Mouse (Mus musculus): ENCODE results near the gene Ppfibp1. TPM values are rescaled to one million over a fixed set of nuclear protein-coding genes. Genes with fewer than 3 reads are reported as not detected.

Gene Ppfibp1
- total RNA-seq (2023): 9.2 TPM

GRCm38 (mm10) chr6:146887958-146888659 is at the start of gene Ppfibp1:
Gene Ppfibp1, plus strand, starts transcription at chr6:146888487.

GRCm38 (mm10) chr6:146850050-146850449 is 38.2 kb upstream of the Ppfibp1 start, which contains the start of gene Smco2:
Gene Smco2, plus strand, starts transcription at chr6:146850104.

GRCm38 (mm10) chr6:146954258-146954657 is 66.0 kb downstream of the Ppfibp1 start, which contains the start of gene 1700034J05Rik:
Gene 1700034J05Rik, minus strand, starts transcription at chr6:146954422.

GRCm38 (mm10) chr6:147032303-147032925 is 144.1 kb downstream of the Ppfibp1 start, which contains the start of gene Rep15:
Gene Rep15, plus strand, starts transcription at chr6:147032584.

GRCm38 (mm10) chr6:147042291-147043290 is 154.3 kb downstream of the Ppfibp1 start, which contains the start of gene Mrps35:
Gene Mrps35, plus strand, starts transcription at chr6:147042764.

Other genes starting within 250 kb of the Ppfibp1 start
- gene Med21, start 245.9 kb upstream of the Ppfibp1 start, total RNA-seq (2023): 39.0 TPM
- 5.9 TPM for gene Tm7sf3, start 245.7 kb upstream of the Ppfibp1 start, total RNA-seq (2023)
- gene Stk38l, start 163.5 kb upstream of the Ppfibp1 start, total RNA-seq (2023): 17.2 TPM
- 0.41 TPM for gene Arntl2, start 92.4 kb upstream of the Ppfibp1 start, total RNA-seq (2023)
- not detected for gene Smco2, start 38.4 kb upstream of the Ppfibp1 start, total RNA-seq (2023)
- not detected for gene 1700034J05Rik, start 65.9 kb downstream of the Ppfibp1 start, total RNA-seq (2023)
- gene Rep15, start 144.1 kb downstream of the Ppfibp1 start, total RNA-seq (2023): 0.35 TPM
- gene Mrps35, start 154.3 kb downstream of the Ppfibp1 start, total RNA-seq (2023): 57.7 TPM
- not detected for gene Mansc4, start 198.5 kb downstream of the Ppfibp1 start, total RNA-seq (2023)
- gene Klhl42, start 202.9 kb downstream of the Ppfibp1 start, total RNA-seq (2023): 8.0 TPM

Measured in CD4-positive naive resting alpha-beta T cell, adult 76 days (primary cell).